Mouse (Mus musculus): ENCODE data around the gene Manbal.
A peak's percentile ranks its signal among the peaks of the same experiment; 100 is the strongest.

The Manbal gene

DNA sequence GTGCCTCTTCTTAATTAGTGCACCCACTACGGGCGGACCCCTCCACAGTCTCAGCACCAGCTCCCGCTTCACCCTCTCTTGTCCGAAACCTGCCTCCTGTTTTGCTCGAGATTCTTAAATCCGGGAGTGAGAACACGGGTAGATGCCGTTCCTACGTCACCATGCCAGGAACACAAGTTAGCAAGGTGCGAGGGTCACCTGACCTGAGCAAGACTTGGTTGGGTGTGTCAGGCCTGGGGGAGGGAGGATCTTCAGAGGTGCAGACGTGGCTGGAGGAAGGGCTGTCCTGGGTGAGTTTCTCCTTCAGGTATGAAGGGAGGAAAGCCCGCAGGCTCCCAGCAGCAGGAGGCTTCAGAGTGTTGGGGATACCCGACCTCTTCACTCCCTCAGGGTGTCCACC is 50.8 kb downstream of the Manbal start, which contains the start of gene Src:
Src (plus strand) TSS at position 239 of the 400 bp plus-strand sequence.
- no peak for DNase-seq

DNA sequence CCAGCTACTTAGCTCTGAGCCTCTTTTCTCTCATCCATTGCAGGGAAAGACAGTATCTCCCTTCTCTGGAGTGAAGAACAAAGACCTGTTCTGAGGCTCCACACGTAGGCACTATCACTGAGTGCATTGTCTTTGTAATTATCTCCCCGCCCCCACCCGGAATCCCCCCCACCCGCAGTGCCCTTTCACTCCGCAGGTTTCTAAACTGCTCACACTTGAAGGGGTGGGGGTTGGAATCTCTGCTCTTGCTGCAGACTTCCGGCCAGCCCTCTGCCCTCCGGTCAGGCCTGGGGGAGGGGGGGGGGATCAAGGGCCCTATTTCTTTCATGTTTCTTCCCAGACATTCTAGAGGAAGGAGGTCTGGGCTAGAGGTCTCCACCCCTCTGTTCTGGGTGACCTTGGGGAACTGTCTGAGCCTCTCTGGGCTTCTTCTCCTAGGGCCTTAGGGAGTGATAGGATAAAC is 51.2 kb downstream of the Manbal start:
- DNase-seq: no peak

DNA sequence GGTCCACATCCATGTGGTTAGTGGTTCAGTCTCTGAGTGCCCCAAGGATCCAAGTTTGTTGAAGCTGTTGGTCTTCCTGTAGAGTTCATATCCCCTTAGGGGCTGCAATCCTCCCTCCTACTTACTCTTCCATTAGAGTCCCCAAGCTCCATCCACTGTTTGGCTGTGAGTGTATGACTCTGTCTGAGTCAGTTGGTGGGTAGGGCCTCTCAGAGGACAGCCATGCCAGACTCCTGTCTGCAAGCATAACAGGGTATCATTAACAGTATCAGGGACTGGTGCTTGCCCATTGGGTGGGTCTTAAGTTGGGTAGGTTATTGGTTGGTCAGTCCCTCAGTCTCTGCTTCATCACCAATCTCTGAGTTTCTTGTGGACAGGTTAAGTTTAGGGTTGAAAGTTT is 52.1 kb downstream of the Manbal start:
- no peak for DNase-seq

DNA sequence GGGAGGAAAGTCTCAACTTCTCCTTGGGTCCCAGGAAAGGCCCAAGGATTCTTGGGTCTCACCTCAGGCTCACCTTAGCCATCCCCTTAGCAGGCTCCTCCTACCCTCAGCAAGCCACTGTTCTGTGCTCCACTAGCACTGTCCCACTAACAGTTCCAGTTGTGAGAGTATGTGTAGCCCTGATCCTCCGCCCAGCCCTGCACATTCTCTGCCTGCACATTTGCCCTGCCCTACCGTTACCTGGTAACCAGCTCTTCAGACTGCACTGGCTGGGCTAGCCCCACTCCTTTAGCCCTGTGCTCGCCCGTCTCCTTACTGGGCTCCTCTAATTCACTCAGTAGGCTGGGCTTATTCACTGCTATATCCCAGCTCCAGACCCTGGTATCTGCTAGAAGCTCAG is 53.0 kb downstream of the Manbal start:
- DNase-seq: no peak

DNA sequence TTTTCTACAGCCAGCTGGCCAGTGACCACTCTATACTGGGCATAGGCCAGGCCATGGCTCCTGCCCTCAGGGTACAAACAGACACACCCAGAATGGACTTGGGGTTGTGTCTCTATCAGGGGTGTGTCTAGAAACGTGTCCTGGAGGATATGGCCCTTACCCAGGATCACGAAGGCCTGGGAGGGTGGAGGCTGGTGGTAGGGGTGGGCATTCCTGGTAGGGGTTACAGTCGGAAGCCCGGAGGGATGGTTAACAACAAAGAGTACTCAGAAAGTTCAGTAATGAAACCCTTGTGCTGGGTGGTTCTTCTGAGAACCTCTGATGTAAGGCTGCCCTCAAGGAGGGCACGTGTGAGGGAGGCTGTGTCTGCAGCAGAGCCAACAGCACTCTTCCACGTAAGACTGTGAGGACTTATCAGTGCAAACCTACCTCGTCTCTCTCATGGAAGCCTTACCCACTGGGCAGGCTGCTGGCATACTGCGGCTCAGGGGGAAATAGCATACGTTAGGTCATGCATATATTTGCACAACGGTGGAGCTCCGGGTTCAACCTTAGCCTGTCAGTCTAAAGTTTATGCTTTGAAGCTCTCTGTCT is 54.8 kb downstream of the Manbal start:
- no peak for DNase-seq

DNA sequence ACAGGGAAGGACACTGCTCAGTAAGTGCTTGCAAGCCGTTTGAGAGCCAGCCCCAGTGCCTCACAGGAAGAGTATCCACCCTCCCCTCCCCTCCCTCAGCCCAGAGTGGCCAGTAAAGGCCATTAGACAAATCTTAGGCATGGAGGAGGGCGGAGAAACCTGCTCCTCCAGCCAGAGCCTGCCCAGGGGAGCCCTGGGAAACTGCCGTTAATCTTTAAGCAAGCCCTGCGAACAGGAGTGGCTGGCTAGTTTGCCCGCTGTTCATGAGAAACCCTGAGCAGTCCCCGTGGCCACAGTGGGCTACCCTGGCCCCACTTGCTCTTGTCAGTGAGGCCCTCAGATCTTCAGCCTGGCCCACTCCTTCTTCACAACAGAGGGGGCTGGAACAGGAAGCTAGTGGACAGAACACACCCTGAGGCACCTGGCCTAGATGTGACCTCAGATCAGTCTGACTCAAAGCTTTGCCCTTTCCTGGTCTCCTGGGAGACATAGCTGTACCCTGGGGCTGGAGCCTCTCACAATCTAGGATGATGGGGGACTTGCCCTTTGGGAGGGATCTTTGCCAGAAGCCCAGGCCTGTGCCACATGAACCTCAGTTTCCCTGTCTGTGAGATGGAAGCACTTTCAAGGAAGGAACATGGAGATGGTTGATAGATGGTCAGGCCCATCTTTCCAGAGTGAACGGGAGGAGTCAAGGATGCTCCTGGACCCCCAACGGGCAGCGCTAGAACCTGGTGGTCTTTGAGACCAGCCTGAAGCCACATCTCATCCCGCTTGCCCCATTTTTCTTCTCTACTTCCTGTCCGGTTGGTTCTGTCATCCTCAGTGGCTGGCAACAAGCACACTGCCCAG is 55.7 kb downstream of the Manbal start:
- no peak for DNase-seq

DNA sequence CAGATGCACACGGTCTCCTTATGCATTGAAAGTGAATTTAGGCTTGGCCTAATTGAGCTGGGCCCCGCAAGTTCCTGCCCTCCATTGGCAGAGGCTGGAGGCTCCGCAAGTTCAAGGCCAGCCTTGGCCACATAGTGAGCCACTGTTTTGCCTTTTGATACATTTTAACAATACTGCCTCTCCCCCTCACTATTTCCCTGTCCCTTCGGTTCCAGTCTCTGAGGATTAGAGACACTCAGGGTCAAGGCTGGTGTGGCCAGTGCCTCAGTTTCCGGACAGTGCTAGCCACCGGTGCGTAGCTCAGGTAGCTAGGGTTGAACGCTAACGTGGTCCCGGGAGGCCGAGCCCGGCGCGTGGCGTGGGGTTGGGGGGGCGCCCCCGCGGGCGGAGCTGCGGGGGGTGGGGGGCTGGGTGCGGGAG is 56.3 kb downstream of the Manbal start:
- DNase-seq: no peak

DNA sequence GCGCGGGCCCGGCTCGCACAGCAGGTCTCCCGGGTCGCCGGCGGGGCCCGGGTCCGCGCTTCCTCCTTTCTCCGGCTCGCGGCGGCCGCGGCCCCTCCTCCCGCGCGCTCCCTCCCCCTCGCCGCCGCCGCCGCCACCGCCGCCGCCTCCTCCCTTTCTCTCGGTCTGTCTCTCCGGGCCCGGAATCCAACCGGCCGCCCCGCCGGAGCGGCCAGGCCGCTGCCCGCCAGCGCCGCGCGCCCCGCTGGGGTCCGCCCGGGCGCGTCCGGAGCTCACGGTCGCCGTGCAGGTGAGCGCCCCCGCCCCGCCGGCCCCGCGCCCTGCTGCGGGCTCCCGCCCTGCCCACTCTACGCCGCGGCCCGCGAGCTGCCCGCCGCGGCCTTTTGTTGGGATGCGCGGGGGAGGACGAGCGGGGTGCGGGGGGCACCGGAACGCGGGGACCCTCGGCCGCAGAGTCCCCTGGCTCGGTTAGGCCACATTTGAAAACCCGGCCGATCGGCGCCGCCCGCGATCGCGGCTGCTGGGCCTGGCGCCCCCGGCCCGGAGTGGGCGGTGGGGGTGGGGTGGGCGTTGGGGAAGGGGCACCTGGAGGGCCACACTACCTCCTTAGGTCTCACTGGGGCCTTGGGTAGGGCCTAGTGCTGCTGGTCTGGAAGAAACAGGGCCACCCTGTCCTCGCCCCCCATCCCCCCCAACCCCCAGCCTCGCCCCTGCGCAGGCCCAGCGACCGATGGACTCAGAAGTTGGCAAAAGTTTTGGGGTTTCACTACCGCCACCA is 56.9 kb downstream of the Manbal start:
- DNase-seq: peak; percentile 15 to 16

DNA sequence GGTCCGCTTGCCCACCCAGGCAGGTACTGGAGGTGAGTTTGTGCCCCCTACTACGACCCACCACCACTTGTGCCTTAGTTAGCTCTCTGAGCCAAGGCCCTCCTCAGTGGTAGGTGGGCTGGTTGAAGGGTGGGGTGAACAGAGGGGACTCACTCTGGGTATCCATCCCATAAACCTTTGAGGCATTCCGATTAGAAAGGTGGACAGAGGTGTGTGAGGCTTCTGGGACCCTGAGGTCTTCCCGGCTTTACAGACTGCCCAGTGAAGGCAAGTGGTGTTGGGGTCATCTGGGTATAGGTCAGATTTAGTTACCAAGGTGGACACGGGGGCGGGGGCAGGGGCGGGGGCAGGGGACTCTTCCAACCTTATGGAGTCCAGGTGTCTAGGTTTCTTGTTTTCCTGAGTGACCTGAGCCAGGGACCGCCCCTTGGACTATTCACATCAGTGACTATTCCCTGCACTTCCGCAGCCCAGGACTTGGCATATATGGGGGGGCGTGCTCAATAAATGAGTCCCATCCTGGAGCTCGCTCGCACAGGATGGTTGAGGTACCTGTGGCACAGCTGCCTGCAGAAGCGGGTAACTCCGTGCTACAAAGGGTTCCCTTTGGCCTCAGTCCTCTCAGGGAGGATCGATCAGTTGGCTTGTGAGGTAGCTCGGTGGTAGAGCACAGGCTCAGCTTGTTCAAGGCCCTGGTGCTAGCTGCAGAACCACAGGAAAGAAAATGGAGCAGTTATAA is 57.7 kb downstream of the Manbal start:
- no peak for DNase-seq

DNA sequence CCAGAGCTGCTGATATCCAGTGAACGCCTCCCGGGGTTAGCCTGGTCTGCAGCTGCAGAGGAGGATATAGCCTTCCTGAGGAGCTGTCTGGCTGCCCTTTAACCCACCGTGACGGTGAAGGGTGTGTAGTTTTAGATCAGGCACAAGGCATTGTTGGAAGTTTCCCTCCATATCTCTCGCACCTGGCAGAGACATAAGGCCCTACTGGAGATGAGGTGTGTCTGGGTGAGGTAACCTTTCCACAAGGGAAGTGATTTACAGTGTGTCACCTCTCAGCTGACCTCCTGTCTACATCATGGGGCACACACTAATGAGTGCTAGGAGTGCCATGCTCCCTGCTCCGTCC is 58.2 kb downstream of the Manbal start:
- no peak for DNase-seq

DNA sequence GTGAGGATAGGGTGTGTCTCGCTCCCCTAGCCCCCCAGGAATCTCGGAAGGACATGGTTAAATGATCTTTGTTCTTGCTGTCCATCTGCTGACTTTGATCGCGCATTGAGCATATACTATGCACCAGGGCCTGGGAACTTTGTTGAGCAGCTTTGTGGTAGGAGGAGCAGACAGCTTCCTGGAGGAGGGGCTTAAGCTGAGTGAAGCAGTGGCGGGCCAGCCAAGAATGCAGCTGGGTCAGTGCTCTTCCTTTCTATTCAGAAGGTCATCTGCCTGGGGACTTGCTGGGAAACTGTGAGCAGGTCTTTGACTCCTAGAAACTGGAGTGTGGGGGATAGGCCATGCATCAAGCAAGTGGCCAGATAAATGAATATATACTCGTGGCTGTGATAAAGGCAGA is 58.8 kb downstream of the Manbal start:
- no peak for DNase-seq

DNA sequence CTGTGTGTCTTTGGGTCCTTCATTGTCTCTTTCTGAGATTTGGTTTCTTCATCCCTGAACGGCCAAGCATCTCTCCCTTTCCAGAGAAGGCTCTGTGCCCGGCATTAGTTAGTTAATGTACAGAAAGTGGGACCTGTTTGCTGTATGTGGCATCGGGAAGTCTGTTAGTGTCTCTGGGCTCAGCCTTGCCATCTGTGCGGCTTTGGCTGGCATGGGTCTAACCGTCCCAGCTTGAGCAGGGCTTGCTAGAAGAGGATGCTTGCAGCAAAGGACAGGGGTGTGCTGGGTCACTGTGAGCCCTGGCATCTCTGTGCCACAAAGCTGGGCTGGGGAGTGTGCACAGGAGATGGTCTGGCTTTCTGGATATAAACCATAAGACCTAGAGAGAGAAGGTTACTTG is 59.8 kb downstream of the Manbal start:
- no peak for DNase-seq

DNA sequence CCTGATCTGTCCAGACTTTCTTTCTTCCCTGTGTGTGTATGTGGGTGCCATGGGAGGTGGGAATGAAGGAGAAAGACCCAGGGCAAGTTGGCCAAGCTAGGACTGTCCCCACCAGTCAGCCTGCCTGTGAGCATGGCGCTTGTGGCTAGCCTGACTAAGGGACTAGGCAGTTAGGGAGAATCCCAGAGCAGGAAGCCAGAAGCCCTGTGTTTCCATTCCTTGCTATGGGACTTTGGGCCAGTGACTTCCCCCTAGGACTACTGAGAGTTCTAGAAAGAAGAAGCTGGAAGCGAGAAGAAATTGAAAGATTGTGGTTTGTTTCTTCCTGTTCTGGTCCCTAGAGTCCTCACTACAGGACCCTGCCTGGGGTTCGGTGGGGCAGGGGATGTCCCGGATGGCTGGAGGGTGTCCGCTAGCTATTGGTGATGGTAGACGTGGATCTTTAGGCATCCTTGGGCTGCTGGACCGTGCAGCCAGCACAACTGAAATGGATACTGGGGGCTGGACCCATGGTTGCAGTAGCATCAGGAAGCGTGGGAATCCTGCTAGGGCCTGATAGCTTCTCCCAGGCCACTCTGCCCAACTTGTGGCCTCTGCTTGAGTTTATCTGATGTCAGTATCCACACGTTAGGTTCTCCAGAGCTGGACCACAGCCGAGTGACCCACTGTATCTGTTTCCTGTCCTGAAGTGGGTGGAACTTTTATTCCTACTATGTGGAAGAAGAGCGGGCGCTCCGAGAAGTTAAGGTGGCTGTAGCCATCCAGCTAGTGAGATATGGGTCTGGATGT is 61.2 kb downstream of the Manbal start:
- DNase-seq: no peak

DNA sequence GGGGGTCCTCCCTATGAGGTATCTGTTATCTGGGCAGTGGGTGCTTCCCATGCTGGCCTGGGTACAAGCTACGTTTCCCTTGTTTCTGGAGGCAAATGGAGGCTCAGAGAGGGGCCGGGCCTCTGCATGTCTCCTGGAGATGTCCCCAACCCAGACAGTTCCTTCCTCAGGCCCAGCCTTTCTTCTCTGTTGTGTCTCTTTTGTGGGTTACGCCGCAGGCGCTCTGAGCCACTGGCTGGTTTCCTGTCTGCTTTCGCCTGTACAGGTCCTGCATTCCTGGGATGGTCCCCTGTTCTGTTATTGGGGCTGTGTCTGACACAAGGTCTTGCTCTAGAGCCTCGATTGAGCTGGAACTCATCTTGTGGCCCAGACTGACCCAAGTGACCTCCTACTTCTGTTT is 62.3 kb downstream of the Manbal start:
- DNase-seq: no peak

DNA sequence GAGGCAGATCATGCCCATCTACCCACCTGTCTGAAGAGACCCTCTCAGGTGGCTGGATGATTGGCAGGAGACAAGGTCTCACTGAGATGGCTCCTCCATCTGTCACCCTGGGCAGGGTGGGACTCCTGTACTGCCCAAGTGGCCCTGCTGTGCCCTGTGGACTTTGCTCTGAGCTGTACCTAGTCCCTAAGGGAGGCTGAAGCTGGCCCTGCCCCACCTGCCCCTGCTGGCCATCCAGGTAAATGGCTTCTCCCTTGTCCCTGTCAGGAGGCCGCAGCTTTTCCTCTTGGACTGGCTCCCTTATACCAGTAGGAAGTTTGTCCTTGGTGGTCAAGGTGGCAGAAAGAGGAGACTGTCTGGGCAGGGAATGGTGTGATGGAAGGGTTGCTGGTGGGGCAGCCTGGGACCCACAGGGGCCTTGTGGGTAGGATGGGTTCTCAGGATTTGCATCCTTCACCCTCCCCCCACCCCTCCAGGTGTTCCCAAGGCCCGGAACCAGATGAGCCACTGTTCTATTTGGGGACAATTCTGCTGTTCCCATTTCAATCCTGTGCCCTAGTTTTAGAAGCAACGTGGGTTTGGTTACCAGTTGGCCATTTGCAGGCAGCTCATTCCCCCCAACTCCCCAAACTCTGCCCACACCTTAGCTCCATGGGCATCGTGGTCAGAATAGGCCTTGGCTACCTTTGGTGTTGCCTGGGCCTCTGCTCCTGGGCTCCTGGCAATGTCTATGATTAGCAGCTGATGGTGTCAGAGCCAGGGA is 63.5 kb downstream of the Manbal start:
- DNase-seq: no peak

DNA sequence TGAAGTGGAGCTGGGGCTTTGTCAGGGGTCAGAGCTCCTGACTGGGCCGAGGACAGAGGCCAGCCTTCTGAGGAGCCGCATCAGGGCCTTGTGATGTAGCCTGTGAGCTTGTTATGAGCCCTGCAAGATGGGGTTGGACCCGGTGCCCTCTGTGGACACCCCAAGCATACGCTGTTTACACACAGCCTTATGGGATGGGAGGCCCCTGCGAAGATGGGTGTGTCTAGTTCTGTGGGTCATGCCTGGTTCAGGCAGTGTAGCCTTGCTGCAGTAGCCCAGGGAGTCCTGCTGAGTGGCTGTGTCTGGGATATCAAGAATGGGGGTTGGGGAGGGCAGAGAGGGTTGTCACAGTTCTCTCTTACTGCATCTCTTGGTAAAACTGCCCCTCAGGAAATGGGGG is 64.5 kb downstream of the Manbal start:
- no peak for DNase-seq

DNA sequence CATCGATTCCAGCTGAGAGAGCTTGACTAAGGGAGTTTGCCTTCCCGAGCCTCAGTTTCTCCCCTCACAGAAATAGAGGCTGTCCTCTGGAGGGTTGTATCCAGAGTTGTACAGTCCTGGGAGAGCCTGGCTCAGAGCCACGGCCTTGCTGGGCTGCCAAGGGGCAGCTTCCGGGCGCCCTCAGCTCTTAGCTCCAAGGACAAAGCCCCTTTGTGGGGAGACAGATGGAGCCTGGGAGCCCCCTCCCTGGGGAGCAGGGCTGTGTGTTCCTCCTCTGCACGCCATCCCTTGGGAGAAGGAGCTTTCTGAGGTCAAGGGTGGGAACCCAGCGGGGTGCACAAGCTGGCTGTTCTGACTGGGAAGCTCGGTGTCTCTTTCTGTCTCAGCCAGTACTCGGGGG is 65.1 kb downstream of the Manbal start:
- no peak for DNase-seq

DNA sequence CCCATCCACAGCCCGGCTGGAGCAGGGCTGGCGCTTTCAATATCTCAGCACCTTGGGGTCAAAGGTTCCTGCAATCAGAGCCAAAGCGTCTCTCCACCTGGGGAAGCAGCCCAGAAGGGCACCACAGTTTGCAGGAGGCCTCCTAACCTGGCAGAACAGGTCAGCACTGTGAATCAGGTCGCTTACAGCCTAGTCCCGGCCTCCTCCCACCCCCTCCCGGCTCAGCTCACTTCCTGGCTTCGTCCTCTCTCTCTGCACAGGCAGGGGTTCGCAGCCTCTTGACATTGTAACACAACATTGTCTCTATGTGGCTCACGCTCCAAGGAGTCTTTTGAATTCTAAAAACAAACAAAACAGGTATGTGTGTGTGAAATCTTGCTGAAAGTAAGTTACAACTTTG is 66.6 kb downstream of the Manbal start:
- DNase-seq: no peak

DNA sequence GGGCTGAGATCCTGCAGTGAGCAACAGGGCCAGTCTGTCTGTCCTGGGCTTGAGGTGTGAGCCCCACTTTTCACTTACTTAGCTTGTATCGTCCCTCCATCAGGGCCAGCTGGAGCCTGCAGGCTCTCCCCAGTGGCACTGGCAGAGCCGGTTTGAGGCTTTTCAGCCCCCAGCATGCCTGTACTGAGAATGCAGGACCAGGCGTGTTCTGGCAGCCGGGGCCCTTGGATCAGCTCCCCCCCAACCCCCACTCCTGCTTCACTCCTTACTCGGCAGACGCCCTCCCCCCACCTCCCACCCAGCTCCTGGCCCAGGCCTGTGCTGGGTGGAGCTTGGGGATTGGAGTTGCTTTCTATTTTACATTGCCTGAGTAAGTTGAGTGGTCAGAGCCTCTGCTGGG is 67.1 kb downstream of the Manbal start:
- DNase-seq: no peak

DNA sequence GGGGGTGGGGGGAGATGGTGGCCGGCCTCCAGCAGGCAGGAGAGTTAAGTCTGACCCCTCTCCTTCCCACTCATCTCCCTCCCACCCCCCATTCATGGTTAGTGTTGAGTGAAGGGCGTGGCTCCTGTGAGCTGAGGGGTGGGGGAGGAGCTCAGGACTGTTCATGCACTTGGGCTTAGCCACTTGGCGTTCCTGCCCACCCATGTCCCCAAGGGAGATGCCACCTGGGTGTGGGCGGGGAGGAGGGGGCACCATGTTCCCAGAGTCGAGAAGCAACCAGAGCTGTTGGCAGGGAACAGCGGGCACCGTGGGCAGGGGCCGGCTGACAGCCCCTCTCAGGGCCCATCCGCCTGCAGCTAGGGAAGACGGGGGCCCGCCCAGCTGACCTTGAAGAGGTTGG is 69.1 kb downstream of the Manbal start:
- DNase-seq: no peak

DNA sequence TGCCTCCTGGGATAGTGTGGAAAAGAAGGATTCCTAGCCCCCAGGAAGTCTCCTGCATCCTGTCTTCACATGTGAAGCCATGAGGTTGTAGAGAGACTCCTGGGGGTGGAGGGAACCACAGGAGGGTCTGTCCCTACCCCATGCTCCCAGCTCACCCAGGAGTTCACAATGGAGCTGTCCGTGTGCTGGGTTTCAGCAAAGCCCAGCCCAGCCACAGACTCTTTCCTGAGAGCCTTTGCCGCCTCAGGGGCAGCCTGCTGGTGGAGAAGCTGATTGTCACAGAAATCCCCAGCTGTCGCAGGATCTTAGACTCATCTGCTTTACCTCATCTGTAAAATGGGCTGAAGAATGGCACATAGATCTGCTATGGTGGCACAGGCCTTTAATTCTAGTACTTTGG is 69.7 kb downstream of the Manbal start:
- DNase-seq: no peak

Data from thymus, postnatal 36 days (tissue).